Mouse (Mus musculus): ENCODE measurements around the gene Map2. TPM values are rescaled to one million over a fixed set of nuclear protein-coding genes. Genes with fewer than 3 reads are reported as not detected.

Gene Map2
- polyA plus RNA-seq, 2 experiments, result 12.5 to 20.4 TPM

GRCm38 (mm10) chr1:66460850-66461249 is 285.8 kb downstream of the Map2 start:
- H3K9ac ChIP-seq (ENCODE audit: low read depth, low read length, severe bottlenecking), result no peak overlapping the region
- no peaks in the 10 kb centered on the region for H3K9me3 ChIP-seq (ENCODE audit: control insufficient read depth, low read length)
- no peak overlapping the region for H3K27ac ChIP-seq (replicated peaks; ENCODE audit: low read depth, low read length)
- DNase-seq (ENCODE audit: low spot score) (no peak), ATAC-seq (ENCODE audit: low FRiP score, low read depth) (no peak)
- no peaks in the 10 kb centered on the region for H3K36me3 ChIP-seq (ENCODE audit: control insufficient read depth, insufficient read depth, low read length)
- 79% methylated on average over 4 of the region's 4 CpGs for WGBS
- TF ChIP-seq POLR2A (IDR thresholded peaks at IDR 0.05; ENCODE audit: borderline replicate concordance, extremely low read depth, insufficient read depth, insufficient read length), result no peak
- no peak overlapping the region for H3K4me2 ChIP-seq (replicated peaks; ENCODE audit: low read depth, low read length, severe bottlenecking)
- H3K27me3 ChIP-seq (ENCODE audit: control insufficient read depth, insufficient read depth, low read length), result no peaks in the 10 kb centered on the region
- no peaks in the 10 kb centered on the region for H3K4me1 ChIP-seq (ENCODE audit: control insufficient read depth, insufficient read depth, low read length)
- H3K4me3 ChIP-seq (replicated peaks; ENCODE audit: low read length), result no peak overlapping the region

GRCm38 (mm10) chr1:66467821-66468703 is 293.0 kb downstream of the Map2 start, which contains the start of gene Unc80:
Gene Unc80, plus strand, starts transcription at chr1:66468367.
- Histone ChIP-seq H3K4me2 (replicated peaks; ENCODE audit: low read depth, low read length, severe bottlenecking) (peak within 1 kb of the TSS; percentile 89), H3K9me3 (ENCODE audit: control insufficient read depth, low read length) (no peaks in the 10 kb centered on the region), H3K9ac (ENCODE audit: low read depth, low read length, severe bottlenecking) (peak within 1 kb of the TSS; percentile 14; the same call in 1 of the 2 replicates), H3K36me3 (ENCODE audit: control insufficient read depth, insufficient read depth, low read length) (no peaks in the 10 kb centered on the region), H3K27ac (replicated peaks; ENCODE audit: low read depth, low read length) (no peak within 1 kb of the TSS), H3K4me3 (replicated peaks; ENCODE audit: low read length) (peak within 1 kb of the TSS; percentile 50), H3K27me3 (ENCODE audit: control insufficient read depth, insufficient read depth, low read length) (peaks cover 4% of the 10 kb centered on the region; the same call in 1 of the 2 replicates), H3K4me1 (ENCODE audit: control insufficient read depth, insufficient read depth, low read length) (no peaks in the 10 kb centered on the region)
- 2% methylated on average over 38 of the region's 83 CpGs for WGBS
- ATAC-seq (ENCODE audit: low FRiP score, low read depth) (peak; percentile 95), DNase-seq (ENCODE audit: low spot score) (peak; percentile 35)
- no peak for TF ChIP-seq POLR2A (IDR thresholded peaks at IDR 0.05; ENCODE audit: borderline replicate concordance, extremely low read depth, insufficient read depth, insufficient read length)

GRCm38 (mm10) chr1:66468704-66469020 is 293.6 kb downstream of the Map2 start:
- no peak overlapping the region for H3K9ac ChIP-seq (ENCODE audit: low read depth, low read length, severe bottlenecking)
- ATAC-seq (ENCODE audit: low FRiP score, low read depth), result no peak

GRCm38 (mm10) chr1:66482751-66483150 is 307.7 kb downstream of the Map2 start:
- ATAC-seq (ENCODE audit: low FRiP score, low read depth) (no peak), DNase-seq (ENCODE audit: low spot score) (no peak)
- H3K4me2 ChIP-seq (replicated peaks; ENCODE audit: low read depth, low read length, severe bottlenecking), result no peak overlapping the region
- no peak overlapping the region for H3K4me3 ChIP-seq (replicated peaks; ENCODE audit: low read length)
- no peaks in the 10 kb centered on the region for H3K4me1 ChIP-seq (ENCODE audit: control insufficient read depth, insufficient read depth, low read length)
- WGBS, result 86% methylated on average over 3 of the region's 3 CpGs
- H3K27ac ChIP-seq (replicated peaks; ENCODE audit: low read depth, low read length), result no peak overlapping the region
- H3K9me3 ChIP-seq (ENCODE audit: control insufficient read depth, low read length), result no peaks in the 10 kb centered on the region
- no peak for TF ChIP-seq POLR2A (IDR thresholded peaks at IDR 0.05; ENCODE audit: borderline replicate concordance, extremely low read depth, insufficient read depth, insufficient read length)
- H3K9ac ChIP-seq (ENCODE audit: low read depth, low read length, severe bottlenecking), result no peak overlapping the region
- no peaks in the 10 kb centered on the region for H3K36me3 ChIP-seq (ENCODE audit: control insufficient read depth, insufficient read depth, low read length)
- no peaks in the 10 kb centered on the region for H3K27me3 ChIP-seq (ENCODE audit: control insufficient read depth, insufficient read depth, low read length)

More at GRCm38 (mm10) chr1:66468704-66469020, 293.6 kb downstream of the Map2 start:
- Histone ChIP-seq H3K36me3 (ENCODE audit: control insufficient read depth, insufficient read depth, low read length) (no peaks in the 10 kb centered on the region), H3K4me3 (replicated peaks; ENCODE audit: low read length) (peak overlapping the region; percentile 50), H3K9me3 (ENCODE audit: control insufficient read depth, low read length) (no peaks in the 10 kb centered on the region), H3K27me3 (ENCODE audit: control insufficient read depth, insufficient read depth, low read length) (peaks cover 4% of the 10 kb centered on the region; the same call in 1 of the 2 replicates), H3K4me1 (ENCODE audit: control insufficient read depth, insufficient read depth, low read length) (no peaks in the 10 kb centered on the region), H3K4me2 (replicated peaks; ENCODE audit: low read depth, low read length, severe bottlenecking) (peak overlapping the region; percentile 89), H3K27ac (replicated peaks; ENCODE audit: low read depth, low read length) (no peak overlapping the region)
- 16% methylated on average over 3 of the region's 3 CpGs for WGBS
- TF ChIP-seq POLR2A (IDR thresholded peaks at IDR 0.05; ENCODE audit: borderline replicate concordance, extremely low read depth, insufficient read depth, insufficient read length), result no peak
- DNase-seq (ENCODE audit: low spot score), result no peak

Other genes starting within 250 kb of the Map2 start
- gene Crygf, start 248.8 kb upstream of the Map2 start, polyA plus RNA-seq (2012; rRNA removed), result not detected in 2 replicates
- gene Crygf, start 248.8 kb upstream of the Map2 start, polyA plus RNA-seq (2014; fragmentation: Nextera tagmentation; extraction: Ambion mirVana), result not detected in 2 replicates